In genomic region chr16:17842437-17842836, GRCm38 (mm10) we compare ENCODE assay signal across 9 mouse cellular contexts.
"Had no signal": no experiment of that assay in that cellular context is flagged by ENCODE, and none has a peak within 500 bp of the region (broad histone marks: within the 10 kb centered on the region; RNA-seq: fewer than 3 reads in every experiment).

No protein-coding gene starts in this region.

- DNase-seq: kidney, postnatal 14 days; kidney, postnatal 4 days; left cerebral cortex, postnatal 4 days; lung, adult 18-20 months; lung, postnatal 10 days; lung, postnatal 36 days; midbrain, embryonic 14.5 days; thymus, adult 18-20 months; thymus, postnatal 36 days had no signal
